Mouse (Mus musculus) G1E-ER4 (cell line): ENCODE results near the gene Tfdp2. TPM values are rescaled to one million over a fixed set of nuclear protein-coding genes. Genes with fewer than 3 reads are reported as not detected.

Source experiments
- GATA1 ChIP-seq: IDR thresholded peaks from one replicate; pipeline ENCODE4 v1.8.0; 2012; ENCODE audit warnings: low read length, inconsistent platforms
- polyA plus RNA-seq: library from polyadenylated mRNA; stranded (reverse); fragments of >175 nt; gene quantifications from 2 replicates; pipeline ENCODE4 v1.2.3, GENCODE M21; 2012

Gene Tfdp2
- polyA plus RNA-seq, 1 experiment, result 16.1 TPM

- no peak for TF ChIP-seq GATA1
Observed at GRCm38 (mm10) chr9:96328226-96328625, 132.2 kb downstream of the Tfdp2 start.

- no peak for TF ChIP-seq GATA1
Observed at GRCm38 (mm10) chr9:96331146-96331545, 135.1 kb downstream of the Tfdp2 start.

GRCm38 (mm10) chr9:96345750-96346149 lies 149.7 kb downstream of the Tfdp2 start:
- no peak for TF ChIP-seq GATA1

- no peak for TF ChIP-seq GATA1
Observed at GRCm38 (mm10) chr9:96348885-96349284, 152.8 kb downstream of the Tfdp2 start.

GRCm38 (mm10) chr9:96350010-96350409 lies 153.9 kb downstream of the Tfdp2 start:
- no peak for TF ChIP-seq GATA1

- TF ChIP-seq GATA1, result no peak
Observed at GRCm38 (mm10) chr9:96350476-96350875, 154.4 kb downstream of the Tfdp2 start.

GRCm38 (mm10) chr9:96353121-96353769 lies 157.2 kb downstream of the Tfdp2 start:
- no peak for TF ChIP-seq GATA1

- TF ChIP-seq GATA1, result peak; percentile 59
Observed at GRCm38 (mm10) chr9:96353799-96354198, 157.7 kb downstream of the Tfdp2 start.

- TF ChIP-seq GATA1, result no peak
Observed at GRCm38 (mm10) chr9:96360056-96360455, 164.0 kb downstream of the Tfdp2 start.

- no peak for TF ChIP-seq GATA1
Observed at GRCm38 (mm10) chr9:96363581-96364140, 167.6 kb downstream of the Tfdp2 start.

GRCm38 (mm10) chr9:96364141-96364838 lies 168.2 kb downstream of the Tfdp2 start, which contains the start of gene Atp1b3:
Gene Atp1b3, minus strand, starts transcription at chr9:96364442.
- no peak for TF ChIP-seq GATA1

- TF ChIP-seq GATA1, result no peak
Observed at GRCm38 (mm10) chr9:96365271-96365872, 169.3 kb downstream of the Tfdp2 start.

- TF ChIP-seq GATA1, result no peak
Observed at GRCm38 (mm10) chr9:96369654-96370384, 173.7 kb downstream of the Tfdp2 start.

- TF ChIP-seq GATA1, result no peak
Observed at GRCm38 (mm10) chr9:96371075-96371474, 175.0 kb downstream of the Tfdp2 start.

Other genes with a start within 250 kb of the Tfdp2 start
- gene Xrn1, start 241.5 kb upstream of the Tfdp2 start, polyA plus RNA-seq, result 3.5 and 3.7 TPM in 2 replicates
- 0.91 and 1.2 TPM in 2 replicates for gene Gk5, start 76.9 kb upstream of the Tfdp2 start, polyA plus RNA-seq
- 104 and 130 TPM in 2 replicates for gene Atp1b3, start 168.2 kb downstream of the Tfdp2 start, polyA plus RNA-seq